Mouse (Mus musculus): ENCODE data around the gene Slc35g3.
"Not testable (repeated sequence)": the region's sequence is repeated elsewhere in the genome, so short reads cannot be mapped to it uniquely, and the experiment has no call there.

Gene Slc35g3

DNA sequence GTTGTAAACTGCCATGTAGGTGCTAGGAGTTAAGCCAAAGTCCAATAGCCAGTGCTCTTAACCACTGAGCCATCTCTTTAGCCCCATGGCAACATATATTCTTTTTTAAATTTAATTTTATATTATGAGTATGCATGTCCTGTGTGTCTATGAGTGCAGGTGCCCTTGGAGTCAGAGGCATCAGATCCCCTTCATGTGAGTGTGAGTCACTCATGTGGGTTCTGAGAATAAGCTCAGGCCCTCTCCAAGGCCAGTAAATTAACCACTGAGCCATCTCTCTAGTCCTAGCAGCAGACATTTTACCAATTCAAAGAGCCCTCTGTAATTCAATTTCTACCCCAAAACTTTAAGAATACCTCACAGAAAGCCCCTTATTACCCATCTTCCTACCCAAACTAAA lies 9.1 kb downstream of the Slc35g3 start:
- DNase-seq, result no peak

- DNase-seq, result no peak
Observed at GRCm38 (mm10) chr11:69751635-69752034, 10.1 kb downstream of the Slc35g3 start.

GRCm38 (mm10) chr11:69731408-69731807 lies 30.4 kb downstream of the Slc35g3 start:
- not testable (repeated sequence) for DNase-seq

- DNase-seq, result peak; percentile 27
Observed at GRCm38 (mm10) chr11:69729063-69729462, 32.7 kb downstream of the Slc35g3 start.

- no peak for DNase-seq
Observed at GRCm38 (mm10) chr11:69725951-69726350, 35.8 kb downstream of the Slc35g3 start.

GRCm38 (mm10) chr11:69723074-69723473 lies 38.7 kb downstream of the Slc35g3 start:
- DNase-seq, result no peak

GRCm38 (mm10) chr11:69720852-69721251 lies 40.9 kb downstream of the Slc35g3 start:
- no peak for DNase-seq

DNA sequence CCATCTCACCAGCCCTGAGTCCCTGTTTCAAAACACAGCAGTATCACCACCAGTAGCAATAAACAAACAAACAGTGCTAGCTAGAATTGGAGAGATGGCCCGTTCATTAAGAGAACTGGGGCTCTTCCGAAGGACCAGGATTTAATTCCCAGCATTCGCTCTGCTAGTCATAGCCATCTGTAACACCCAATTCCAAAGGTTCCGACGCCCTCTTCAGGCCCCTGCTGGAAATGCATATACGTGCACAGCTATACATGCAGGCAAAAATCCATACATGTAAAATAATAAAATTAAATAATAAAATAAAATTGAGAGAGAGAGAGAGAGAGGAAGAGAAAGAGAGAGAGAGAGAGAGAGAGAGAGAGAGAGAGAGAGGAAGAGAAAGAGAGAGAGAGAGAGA lies 42.3 kb downstream of the Slc35g3 start:
- no peak for DNase-seq

- no peak for DNase-seq
Observed at GRCm38 (mm10) chr11:69718661-69719060, 43.1 kb downstream of the Slc35g3 start.

- DNase-seq, result no peak
Observed at GRCm38 (mm10) chr11:69716953-69717352, 44.8 kb downstream of the Slc35g3 start.

GRCm38 (mm10) chr11:69715929-69716328 lies 45.8 kb downstream of the Slc35g3 start:
- DNase-seq, result no peak

- peak; percentile 22 for DNase-seq
Observed at GRCm38 (mm10) chr11:69715482-69715881, 46.3 kb downstream of the Slc35g3 start.

DNA sequence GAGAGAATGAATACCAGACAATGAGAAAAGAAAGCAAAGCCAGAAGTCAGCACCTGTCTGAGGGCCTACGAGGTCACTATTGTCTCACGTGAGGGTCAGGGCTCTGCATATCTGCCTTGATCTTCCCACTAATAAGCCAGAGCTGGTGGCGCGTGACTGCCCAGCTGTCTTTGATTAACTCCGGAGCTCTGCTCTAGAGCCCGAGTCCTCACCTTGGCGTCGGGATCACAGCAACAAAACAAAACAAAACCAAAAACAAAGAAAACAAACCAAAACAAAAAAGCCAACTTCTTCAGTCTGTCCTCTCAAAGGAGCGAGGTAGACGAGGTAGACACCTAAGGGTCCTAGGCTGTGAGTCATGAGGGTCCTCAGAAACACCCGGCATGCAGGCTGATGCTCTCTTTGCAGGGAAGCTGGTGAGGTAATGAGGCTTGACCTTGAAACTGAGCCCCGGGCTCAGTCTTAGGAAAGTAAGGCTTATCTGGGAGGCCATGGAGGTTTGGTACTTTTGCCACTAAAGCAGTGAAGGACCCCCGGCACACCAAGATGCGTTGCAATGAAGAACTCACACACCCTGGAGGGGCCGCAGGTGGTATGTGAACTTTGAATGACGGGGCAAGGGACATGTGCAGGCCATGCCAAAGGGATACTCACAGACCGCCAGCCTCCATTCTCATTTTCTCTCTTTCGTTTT lies 47.0 kb downstream of the Slc35g3 start:
- no peak for DNase-seq

GRCm38 (mm10) chr11:69712954-69713672 lies 48.7 kb downstream of the Slc35g3 start:
- no peak for DNase-seq

DNA sequence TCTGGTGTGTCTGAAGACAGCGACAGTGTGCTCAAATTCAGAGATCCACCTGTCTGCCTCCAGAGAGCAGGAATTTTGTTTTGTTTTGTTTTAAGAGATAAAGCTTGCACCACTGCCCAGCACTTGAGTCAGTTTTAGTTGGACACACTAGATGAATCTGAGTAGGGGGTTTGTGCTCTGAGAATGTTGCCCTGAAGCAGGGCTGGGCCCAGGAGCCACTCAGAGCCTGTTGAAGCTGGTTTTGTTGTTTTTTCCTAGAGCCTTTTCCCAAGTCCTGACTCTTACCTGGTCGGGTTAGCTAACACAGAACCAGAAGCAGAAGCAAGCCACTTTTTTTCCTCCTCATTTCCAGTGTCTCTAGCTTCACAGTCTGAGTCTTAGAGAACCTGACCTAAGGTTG lies 50.7 kb downstream of the Slc35g3 start:
- DNase-seq, result no peak

DNA sequence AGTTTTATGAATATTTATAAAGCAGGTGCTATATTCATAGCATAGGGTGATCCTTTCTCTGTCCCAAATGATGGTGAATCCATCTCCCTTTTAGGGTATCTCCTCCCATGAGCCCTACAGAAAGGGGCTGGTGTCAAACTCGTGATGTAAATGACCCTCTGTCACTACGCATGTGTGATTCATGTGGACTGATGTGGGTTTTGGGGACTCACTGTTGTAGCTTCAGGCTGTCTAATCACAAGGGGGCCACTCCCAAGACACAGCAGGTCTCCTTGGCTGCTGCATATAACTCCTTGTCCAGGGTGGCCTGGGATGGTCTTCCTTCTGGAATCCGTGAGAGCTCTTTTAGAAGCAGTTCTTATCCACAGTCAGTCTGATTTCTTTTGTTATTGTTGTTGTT lies 51.3 kb downstream of the Slc35g3 start:
- DNase-seq, result no peak
